Mouse (Mus musculus): ENCODE results near the gene Kcnk15. TPM values are rescaled to one million over a fixed set of nuclear protein-coding genes. Genes with fewer than 3 reads are reported as not detected.

The Kcnk15 gene
- polyA plus RNA-seq (2015; fragmentation: Nextera tagmentation; extraction: Ambion mirVana) = not detected in 2 replicates

GRCm38 (mm10) chr2:163853461-163853901 lies at the start of gene Kcnk15:
Gene Kcnk15, plus strand, starts transcription at chr2:163853651.

GRCm38 (mm10) chr2:163820607-163821006 lies 32.8 kb upstream of the Kcnk15 start, which contains the start of gene Ccn5:
Gene Ccn5, plus strand, starts transcription at chr2:163820861.

Other genes with a start within 250 kb of the Kcnk15 start
- 196 and 202 TPM in 2 replicates for gene Serinc3, start 208.5 kb upstream of the Kcnk15 start, polyA plus RNA-seq (2015; fragmentation: Nextera tagmentation; extraction: Ambion mirVana)
- gene Pkig, start 195.3 kb upstream of the Kcnk15 start, polyA plus RNA-seq (2015; fragmentation: Nextera tagmentation; extraction: Ambion mirVana) = 158 and 175 TPM in 2 replicates
- 4.2 and 5.8 TPM in 2 replicates for gene Ada, start 103.4 kb upstream of the Kcnk15 start, polyA plus RNA-seq (2015; fragmentation: Nextera tagmentation; extraction: Ambion mirVana)
- 0.11 and 0.22 TPM in 2 replicates for gene Ccn5, start 32.8 kb upstream of the Kcnk15 start, polyA plus RNA-seq (2015; fragmentation: Nextera tagmentation; extraction: Ambion mirVana)
- 0.02 TPM in 1 of 2 replicates, not detected in the other for gene Rims4, start 65.0 kb downstream of the Kcnk15 start, polyA plus RNA-seq (2015; fragmentation: Nextera tagmentation; extraction: Ambion mirVana)
- gene Ywhab, start 141.3 kb downstream of the Kcnk15 start, polyA plus RNA-seq (2015; fragmentation: Nextera tagmentation; extraction: Ambion mirVana) = 132 and 147 TPM in 2 replicates
- gene Pabpc1l, start 171.8 kb downstream of the Kcnk15 start, polyA plus RNA-seq (2015; fragmentation: Nextera tagmentation; extraction: Ambion mirVana) = 1.3 and 2.5 TPM in 2 replicates
- gene Stk4, start 216.7 kb downstream of the Kcnk15 start, polyA plus RNA-seq (2015; fragmentation: Nextera tagmentation; extraction: Ambion mirVana) = 20.1 and 20.5 TPM in 2 replicates
- 30.8 and 36.3 TPM in 2 replicates for gene Tomm34, start 217.5 kb downstream of the Kcnk15 start, polyA plus RNA-seq (2015; fragmentation: Nextera tagmentation; extraction: Ambion mirVana)

Measured in spleen, postnatal 0 days (tissue).